Mouse (Mus musculus): ENCODE measurements around the gene Psmd1.

DNA sequence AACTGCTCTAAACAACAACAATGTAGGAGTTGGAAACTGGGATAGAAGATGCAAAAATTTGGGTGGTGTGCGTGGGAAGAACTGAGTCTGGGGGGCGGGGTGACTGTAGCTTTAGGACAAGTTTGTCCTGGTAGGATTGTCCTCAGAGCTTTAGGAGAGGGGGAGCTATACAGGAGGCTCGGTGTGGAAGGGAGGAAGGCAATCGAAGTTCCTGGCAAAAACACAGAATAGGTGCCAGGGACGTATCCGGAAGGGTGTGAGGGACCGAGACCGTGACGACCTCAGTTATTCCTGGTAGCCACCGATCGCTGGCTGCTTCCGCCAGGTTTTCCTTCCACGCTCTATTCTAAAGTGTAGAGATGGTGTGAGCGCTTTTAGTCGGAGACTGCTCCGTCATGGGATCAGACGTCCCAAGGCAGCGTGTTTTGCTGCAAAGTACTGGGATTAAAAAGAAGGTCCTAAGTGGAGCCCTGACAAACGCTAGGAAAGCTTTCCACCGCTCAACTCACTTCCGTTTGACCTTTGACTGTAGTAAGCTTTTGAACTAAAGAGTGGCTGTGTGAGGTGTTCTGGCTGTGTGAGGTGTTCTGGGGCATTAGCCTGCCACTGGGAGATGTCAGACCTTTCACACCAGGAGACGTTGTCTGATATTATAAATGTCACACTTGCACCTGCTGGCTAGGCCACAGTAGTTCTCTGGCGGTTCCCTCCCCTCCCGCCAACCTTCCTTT is 17.2 kb upstream of the Psmd1 start:
- no peak for TF ChIP-seq CTCF (IDR thresholded peaks at IDR 0.05; ENCODE audit: low read depth)
- no peak; the same call in 1 of the 2 replicates for TF ChIP-seq EP300 (IDR thresholded peaks at IDR 0.05; ENCODE audit: low read depth)
